Mouse (Mus musculus) layer of hippocampus, postnatal 14 days (tissue): Measurements from ENCODE around the gene Barhl2. TPM values are rescaled to one million over a fixed set of nuclear protein-coding genes. Genes with fewer than 3 reads are reported as not detected.

Experiments used
- DNase-seq, 2 experiments: peaks; one replicate each; pipeline ENCODE4 v3.0.0; 2021 to 2022; ENCODE audit warnings: low spot score in 2 of 2, mixed read lengths in 1 of 2
- total RNA-seq, 2 experiments: library from RNA; stranded (reverse); gene quantifications; 2 replicates each; pipeline ENCODE4 v1.2.3; 2021

Barhl2 gene
- total RNA-seq, 2 experiments from 2014 or later, result 0.17 to 0.32 TPM

DNA sequence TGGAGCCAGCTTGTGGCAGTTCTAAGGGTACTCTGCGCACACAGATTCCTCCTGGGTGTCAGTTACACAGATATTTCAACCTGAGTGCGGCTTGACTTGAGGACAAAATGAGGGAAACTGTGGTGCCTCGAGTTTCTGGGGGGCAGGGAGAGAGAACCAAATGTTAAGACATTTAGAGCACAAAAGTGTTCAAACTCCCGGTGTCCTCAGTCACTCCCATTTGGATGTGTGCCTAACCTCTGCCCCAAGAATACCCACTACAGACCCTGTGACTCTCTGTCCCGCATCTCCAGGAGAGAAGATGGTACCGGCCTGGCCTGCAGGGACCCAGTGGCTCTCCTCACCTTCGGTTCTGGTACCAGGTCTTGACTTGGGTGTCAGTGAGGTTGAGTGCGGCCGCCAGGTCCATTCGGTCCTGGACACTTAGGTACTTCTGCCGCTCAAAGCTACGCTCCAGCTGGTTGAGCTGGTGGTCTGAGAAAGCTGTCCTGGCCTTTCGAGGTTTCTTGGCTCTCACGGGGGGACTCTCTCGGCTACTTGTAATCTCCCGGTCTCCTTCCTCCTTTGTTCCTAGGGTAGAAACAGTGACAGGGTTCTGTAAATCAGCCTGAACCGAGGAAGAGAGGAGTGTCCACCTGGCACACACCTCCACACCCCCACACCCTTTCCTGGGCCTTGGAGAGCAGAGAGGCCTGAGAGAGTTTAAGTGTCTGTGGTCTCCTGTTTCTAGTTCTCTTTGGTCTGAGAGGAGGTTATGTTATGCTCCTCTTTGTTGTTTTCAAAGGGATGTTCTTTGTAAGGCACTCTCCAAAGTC is 2.7 kb downstream of the Barhl2 start:
- DNase-seq, result no peak

- no peak for DNase-seq
These were observed 3.4 kb downstream of the Barhl2 start for GRCm38 (mm10) chr5:106454411-106455105.

GRCm38 (mm10) chr5:106453886-106454321 is 4.1 kb downstream of the Barhl2 start:
- DNase-seq, result no peak

DNA sequence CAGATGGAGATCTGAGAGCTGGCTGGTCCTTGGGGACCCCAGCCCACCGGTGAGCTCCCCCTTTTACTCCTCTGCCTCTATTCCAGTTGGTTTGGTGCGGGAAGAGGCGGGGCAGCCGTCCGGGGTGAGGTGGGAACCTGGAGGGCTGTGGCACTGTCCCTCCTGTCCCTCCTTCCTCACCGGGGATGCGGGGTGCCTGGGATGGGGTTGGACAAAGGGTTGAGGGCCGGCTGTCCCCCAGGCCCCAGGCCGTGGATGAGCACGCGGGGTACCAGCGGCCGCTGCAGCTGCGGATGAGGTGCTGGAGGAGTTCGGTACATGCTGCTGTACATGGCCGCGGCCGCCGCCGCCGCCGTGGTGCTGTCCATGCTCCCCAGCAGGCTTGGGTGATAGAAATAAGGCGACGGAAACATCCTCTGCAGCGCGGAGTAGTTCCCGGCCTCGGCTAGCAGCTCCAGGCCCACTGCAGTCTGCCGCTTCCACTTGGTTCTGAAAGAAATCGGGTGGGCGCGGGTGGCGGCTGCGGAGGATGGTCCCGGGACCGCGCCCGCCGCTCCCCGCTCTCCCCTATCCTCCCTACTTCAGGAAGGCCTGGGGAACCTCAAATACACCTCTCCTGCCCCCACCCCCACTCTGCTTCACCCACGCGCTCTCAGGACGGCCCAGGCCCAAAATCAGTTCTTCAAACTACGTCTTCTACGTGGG is 4.6 kb downstream of the Barhl2 start:
- no peak for DNase-seq

- no peak for DNase-seq
These were observed 5.3 kb downstream of the Barhl2 start for GRCm38 (mm10) chr5:106452686-106453085.

DNA sequence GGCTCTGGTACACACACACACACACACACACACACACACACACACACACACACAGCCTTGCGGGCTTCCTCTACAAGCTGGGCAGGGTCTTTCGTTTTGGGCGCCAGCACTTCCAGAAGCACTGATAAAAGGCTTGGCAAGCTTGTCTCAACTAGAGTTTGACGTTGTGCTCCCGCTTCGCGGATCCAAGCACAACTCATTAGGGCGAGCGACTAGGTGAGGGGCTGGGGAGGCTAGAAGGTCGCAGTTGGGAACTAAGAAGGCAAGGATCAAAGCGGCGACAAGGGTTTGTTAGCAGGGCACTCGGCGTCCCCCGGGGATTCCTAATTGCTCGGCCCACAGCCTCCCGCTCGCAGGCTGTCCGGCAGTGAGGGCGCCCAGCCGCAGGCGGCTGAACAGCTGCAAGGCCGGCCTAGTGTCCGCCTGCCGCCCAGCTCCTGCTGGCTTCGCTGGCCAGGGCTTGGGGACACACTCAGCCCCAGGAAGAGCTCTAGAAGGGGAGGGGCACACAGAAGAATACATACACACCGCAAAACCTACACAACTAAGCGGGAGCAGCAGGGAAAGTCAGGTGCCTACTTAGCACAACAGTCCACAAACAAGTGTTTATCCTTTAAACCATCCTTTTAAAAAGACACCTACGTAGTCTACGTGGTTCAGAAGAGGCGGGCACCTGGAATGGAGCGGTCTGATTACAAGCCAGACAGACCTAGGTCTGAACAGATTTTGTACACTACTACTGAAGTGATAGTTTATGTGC is 6.1 kb downstream of the Barhl2 start:
- DNase-seq, result no peak

DNA sequence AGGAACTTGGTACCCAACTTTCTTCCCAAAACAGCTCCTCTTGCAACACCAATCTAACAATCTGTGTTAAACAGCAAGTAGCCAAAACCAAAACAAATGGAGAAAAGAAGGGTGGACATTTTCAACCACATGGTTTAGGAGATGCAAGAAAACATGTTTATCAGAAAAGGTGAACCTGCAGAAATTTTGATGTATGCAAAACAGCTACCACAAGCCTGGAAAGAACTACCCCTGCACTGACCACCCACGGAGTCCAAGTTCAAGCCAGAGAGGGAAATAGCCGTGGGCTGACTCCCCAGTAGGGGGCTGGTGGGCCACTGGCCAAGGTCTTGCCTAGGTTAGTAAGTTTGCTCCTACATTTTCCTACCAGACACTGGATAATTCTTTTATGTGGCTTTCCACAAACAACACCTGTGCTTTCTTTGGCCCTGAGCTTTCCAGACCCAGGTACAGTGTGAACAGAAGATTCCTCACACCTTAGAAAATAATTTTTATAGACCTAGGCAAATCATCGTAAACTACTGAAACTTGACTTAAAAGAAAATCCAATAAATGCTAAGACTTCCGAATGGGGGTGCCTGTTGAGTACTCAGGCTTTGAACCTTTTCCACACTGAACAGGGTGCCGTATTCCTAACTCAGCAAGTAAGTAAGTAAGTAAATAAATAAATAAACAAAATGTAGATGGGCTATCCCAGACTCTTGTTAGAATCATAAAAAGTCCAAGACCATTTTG is 7.4 kb downstream of the Barhl2 start:
- no peak for DNase-seq

GRCm38 (mm10) chr5:106449720-106450425 is 8.1 kb downstream of the Barhl2 start:
- DNase-seq, result no peak

DNA sequence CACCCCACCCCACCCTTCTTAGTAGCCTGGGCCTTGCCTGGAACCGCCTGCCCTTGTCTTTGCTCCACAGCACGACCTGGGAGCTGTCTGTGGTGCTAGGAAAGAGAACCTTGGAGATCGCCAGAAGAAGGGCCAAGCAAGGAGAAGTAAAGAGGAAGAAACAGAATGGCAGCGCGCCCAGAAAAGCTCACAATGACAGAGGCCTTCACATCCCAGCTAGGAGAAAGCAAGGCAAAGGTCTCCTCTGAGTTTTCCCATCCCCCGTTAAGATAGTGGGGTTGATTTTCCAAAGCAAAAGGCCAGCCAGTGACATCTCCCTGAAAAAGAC is 9.2 kb downstream of the Barhl2 start:
- no peak for DNase-seq

GRCm38 (mm10) chr5:106447951-106448797 is 9.8 kb downstream of the Barhl2 start:
- no peak for DNase-seq

- DNase-seq, result no peak
These were observed 10.7 kb downstream of the Barhl2 start for GRCm38 (mm10) chr5:106447091-106447820.

GRCm38 (mm10) chr5:106446593-106446992 is 11.4 kb downstream of the Barhl2 start:
- no peak for DNase-seq

DNA sequence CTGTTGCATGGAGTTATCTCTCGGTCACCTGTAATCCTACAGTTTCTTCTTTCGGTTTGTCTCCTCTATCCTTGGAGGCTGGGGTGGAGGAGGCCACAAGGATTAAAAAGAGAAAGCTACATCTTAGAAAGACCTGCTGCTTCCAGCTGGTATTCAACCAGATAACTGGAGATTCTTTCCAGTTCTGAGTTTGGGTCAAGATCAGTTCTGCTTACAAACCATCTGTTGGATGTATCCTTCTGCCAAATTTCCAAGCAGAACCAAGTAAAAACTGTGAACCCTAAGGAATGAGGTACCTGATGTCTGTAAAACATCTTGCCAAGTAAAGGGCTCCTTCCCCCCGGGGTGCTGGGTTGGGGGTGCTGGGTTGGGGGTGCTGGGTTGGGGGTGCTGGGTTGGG is 12.3 kb downstream of the Barhl2 start:
- DNase-seq, result no peak

- DNase-seq, result no peak
These were observed 19.1 kb downstream of the Barhl2 start for GRCm38 (mm10) chr5:106438916-106439315.

GRCm38 (mm10) chr5:106426069-106426468 is 31.9 kb downstream of the Barhl2 start:
- no peak for DNase-seq

GRCm38 (mm10) chr5:106420871-106421270 is 37.1 kb downstream of the Barhl2 start:
- peak in 1 of 2 experiments; percentile 58 for DNase-seq

DNA sequence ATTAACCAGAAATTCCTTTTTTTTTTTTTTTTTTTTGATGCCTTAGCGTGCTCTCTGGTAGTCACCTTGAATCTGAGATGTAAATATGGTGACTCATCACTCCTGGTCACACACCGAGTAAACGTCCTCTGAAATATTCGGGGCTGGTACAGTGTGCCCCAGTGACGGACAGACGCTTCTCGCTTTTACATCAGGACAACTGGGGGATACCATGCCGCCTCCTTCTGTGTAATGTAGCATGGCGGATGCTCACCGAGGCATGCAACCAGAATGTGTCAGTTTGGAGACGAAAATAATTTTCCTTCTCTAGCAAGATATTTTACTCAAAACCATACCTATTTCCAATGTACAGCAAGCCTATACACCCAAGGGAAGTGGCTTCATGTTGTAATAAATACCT is 37.6 kb downstream of the Barhl2 start:
- no peak for DNase-seq

GRCm38 (mm10) chr5:106417210-106417609 is 40.8 kb downstream of the Barhl2 start:
- DNase-seq, result no peak
